Mouse (Mus musculus): ENCODE measurements around the gene Kcnf1.

Kcnf1 gene

DNA sequence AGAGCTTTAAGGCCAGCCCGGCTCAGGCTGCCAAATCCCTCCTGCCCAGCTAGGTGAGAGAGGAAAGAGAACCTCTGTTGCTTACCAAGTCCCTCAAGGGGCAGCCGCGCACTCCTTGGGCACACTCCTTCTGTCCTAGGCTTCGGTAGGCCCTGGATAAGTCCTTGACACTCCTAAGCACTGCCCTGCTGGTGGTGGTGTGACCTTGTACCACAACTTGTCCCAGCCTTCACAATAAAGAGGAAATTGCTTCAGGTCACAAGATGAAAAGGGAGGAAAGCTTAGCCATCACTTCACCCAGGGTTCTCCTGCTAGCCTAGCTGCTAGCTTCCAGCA, at the start of gene Kcnf1:
Gene Kcnf1, minus strand, starts transcription at position 132 of the 336 bp plus-strand sequence.
- no peak for DNase-seq (ENCODE audit: low read depth)

DNA sequence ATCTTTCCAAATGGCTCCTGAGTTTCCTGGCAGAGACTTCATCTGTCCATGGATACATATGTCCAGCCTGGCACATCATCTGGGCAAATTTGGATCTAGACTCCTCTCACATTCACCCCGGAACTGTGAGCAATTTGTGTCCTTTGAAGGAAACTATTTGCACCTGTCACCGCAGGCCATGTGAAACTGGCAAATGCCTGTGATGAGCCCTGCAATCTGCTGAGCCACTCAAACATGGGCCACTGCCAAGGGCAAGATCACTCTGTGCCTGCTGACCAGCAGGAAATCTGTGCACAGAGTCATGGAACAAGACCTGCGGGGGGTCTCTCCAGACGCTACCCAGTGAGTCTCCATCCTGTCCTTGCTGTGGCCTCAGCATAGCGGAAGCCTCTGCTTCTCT, 48.3 kb upstream of the Kcnf1 start:
- no peak for DNase-seq (ENCODE audit: low read depth)

DNA sequence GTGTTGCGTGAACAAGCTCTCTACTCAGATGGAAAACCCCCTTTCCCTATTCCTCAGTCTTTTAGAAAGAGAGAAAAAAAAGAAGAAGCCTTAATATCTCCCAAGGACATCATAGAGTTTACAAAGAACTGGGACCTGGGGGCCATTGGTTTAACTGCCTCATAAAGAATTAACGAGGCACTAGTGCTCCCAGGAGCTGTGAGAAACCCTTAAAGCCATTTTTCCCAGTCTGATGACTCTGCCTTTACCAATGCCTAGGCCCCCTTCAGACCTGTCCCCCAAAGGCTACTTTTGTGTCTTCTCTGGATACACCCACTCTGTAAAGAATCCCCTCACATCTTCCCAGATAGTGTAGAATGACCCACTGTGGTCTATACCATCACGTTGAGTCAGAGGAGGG, 46.4 kb upstream of the Kcnf1 start:
- DNase-seq (ENCODE audit: low read depth), result no peak

DNA sequence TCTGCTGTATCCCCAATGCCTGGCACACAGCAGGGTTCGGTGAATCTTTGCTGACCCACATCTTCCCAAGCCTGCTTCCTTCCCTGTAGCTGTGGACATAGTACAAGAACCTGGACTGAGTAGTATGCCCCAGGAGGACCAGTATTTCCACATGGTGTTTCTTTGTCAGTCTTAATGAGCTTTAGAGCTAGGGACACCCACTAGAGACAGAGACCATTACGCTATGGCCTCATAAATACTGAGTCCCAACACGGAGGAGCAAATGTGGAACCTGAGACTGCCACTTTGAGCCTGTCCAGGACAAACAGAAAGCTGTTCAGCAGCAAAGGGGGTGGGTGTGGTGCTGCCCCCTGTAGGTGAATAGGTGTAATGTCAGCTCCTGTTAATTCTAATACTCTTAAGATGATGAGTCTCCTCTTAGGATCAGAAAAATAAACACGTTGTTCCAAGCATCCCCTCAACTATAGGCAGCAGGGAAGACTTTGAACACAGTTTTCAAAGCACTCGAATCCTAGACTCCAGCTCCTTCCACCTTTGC, 45.3 kb upstream of the Kcnf1 start:
- DNase-seq (ENCODE audit: low read depth), result peak; percentile 38

DNA sequence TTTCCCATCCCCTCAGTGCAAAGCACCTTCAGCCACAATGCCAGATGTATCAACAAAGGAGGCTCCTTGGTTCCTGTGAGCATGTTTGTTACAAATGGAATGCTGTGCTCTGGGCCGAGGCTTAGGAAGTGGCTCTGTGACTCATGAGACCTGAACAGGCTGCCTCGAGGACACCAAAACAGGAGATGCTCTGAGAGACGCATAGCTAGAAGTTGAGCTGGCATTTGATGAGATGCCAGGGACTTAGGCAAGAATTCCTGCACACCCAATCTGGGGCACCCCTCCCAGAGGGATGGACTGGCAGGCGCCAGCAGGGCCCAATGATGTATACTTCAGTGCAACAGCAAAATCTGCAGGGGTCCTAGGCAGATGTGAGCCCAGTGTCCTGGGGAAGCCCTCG, 43.9 kb upstream of the Kcnf1 start:
- DNase-seq (ENCODE audit: low read depth), result no peak

DNA sequence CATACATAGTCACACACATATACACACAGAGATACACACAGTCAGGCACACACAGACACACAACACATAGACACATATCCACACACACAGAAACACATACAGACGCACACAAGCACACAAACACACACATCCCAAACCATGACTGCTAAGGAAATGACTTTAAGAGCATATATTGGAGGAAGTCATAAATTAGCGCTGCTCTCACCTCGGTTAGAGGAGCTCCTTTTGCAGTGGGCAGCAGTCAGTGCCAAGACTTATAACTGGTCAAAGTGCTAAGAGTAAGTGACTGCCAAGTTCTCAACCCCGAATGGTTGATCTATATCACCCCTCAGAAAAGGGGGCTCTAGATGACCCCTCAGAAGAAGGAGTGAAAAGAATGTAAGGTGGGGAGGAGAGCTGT, 42.4 kb upstream of the Kcnf1 start:
- DNase-seq (ENCODE audit: low read depth), result no peak

DNA sequence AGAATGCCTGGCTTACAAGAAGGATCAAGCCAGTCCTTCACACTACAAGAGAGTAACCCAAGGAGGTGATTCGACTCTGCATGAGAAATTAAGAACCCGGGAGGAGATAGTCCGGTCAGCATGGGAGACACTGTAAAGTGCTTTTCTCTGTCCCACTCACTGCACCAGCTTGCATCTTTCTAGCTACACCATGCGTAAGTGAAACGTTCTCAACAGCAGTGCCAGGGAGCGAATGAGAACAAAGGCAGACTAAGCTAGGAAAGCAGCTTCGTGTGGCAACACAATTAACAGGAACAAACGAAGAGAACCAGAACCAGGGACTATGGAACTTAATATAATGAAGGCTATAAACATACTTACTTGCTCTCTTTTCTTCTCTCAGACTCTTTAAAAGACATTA, 41.7 kb upstream of the Kcnf1 start:
- no peak for DNase-seq (ENCODE audit: low read depth)

DNA sequence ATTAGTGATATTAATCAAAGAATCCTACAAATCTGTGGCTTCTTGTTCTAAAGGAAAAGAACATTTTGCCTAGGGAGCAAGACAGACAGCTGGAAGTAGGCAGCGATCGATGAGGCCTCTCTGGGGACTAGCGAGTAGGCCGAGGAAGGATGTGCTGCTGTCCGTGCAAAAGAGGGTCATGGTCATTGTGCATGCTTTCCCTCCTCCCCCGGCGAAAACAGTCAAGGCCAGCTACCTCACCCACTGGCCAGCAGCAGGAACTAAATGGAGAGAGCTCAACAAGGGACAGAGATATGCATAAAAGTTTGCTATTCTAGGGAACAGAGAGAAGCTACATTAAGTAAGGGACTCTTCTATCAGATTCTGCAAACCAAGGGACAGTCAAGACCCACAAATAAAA, 39.1 kb upstream of the Kcnf1 start:
- no peak for DNase-seq (ENCODE audit: low read depth)

DNA sequence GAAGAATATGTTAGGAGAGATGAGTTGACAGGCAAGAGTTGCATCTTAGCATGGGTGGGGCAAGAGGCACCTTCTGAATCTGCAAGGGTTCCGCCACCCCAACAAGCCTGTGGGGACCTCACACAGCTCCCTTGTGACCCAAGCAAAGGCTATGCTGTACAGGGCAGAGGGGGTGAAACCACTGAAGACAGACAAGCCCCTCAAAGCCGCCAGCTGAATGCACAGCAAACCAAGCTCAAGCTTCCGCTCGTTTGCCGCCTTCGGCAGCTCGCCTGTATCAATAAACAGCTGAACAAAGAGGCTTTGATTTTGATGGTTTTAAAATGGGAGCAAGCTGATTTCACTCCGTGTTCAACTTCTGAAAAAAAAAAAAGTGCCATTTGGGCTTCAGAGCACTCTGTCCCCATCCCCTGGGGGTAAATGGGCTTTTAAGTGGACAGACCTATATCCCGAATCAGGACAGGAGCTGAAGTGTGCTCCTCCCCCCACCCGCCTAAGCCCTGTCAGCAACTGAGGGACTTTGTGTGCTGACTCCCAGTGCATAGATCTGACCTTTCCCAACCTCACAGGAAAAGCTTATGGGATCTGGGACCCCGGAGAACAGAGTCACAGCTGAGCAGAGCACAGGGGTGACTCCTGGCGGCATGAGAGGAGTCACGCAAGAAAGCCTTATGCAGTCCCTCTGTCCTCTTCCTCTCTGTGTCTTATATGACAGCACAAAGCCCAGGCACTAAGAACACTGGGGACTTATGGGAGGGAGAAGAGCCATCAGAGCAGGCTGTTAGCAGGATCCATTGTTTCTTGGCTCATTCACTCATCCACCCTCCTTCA, 26.0 kb upstream of the Kcnf1 start:
- DNase-seq (ENCODE audit: low read depth), result no peak

DNA sequence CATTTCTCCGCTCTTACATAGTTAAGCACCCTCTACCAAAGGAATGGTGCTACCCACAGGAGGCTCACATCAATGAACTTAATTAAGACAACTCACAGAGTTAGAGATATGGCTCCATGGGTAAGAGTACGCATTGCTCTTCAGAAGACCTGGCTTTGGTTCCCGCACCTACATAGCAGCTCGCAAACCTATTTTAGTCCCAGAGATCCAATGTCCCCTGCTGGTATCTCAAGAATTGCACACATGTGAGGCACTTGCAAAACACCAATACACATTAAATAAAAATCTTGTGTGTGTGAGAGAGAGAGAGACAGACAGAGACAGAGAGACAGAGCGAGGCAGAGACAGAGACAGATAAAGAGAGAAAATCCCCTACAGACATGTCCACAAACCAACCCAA, 21.9 kb upstream of the Kcnf1 start:
- DNase-seq (ENCODE audit: low read depth), result no peak

DNA sequence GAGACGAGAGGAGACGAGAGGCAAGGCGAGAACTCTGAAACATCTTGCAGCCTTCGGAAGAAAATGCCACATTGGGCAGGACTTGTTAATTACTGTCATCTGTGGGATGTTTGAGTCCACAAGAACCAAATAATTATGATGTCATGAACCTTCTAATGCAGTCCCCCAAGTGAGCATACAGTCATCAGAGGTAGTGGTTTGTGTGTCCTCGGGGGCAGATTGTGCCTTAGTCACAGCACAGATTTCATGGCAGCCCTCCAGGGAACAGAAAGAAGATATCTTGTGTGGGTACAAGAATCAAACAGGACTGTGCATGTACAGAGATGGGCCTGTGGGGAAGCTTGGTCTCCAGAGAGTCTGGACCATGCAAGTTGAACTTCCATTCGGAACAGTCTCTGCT, 17.5 kb upstream of the Kcnf1 start:
- DNase-seq (ENCODE audit: low read depth), result no peak

DNA sequence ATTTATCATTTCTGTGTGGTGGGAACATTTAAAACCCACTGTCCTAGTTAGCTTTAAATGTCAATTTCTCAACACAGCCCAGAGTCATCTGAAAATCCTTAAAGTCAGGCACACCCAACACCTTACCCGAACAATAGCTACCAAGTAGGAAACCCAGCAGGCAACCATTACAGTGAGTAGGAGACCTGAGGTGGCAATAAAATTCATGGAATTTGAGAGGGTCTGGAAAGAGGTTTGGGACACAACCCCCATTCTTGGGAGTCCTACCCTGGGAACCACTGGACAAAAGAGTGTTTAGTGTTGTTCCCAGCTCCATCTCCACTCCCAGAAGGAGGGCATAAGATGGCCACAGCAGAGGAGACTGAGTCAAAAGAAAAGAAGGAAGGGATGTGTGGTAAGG, 16.6 kb upstream of the Kcnf1 start:
- DNase-seq (ENCODE audit: low read depth), result no peak

DNA sequence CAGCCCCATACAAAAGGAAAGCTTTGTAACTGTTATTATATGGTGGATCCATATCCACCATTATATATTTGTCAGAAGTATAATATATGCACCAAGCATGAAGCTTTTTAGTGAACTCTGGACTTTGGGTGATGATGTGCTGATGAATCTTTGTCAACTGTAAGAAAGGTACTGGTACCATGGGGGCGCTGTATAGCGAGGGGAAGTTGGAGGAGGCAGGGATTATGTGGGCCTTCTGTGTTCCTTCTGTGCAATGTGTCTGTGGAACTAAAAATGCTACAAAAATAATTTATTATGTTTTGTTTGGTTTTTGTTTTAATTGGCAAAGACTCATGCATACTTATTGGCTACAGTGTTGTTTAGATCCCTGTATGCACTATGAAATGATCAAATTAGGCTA, 16.2 kb upstream of the Kcnf1 start:
- DNase-seq (ENCODE audit: low read depth), result no peak

DNA sequence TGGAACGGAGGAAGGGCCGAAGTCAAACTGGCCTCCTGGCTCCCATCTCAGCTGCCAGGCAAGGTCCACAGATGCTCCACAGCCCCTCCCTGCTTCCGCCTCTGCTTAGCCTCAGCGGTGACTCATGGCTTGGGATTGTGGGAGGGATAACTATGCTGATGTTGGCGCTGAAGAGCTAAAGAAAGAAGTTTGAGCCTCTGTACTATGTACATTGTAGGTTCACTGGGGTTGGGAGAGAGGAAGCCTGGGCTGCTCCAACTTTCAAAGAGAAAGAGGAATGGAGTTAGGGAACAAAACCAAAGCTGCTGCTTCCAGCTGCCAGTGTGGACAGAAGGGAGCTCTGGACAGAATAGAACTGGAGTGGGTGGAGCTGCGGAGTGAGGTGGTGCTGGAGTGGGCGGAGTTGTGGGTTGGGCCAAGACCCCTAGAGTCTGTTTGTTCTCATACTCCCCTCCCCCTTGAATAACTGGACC, 7.7 kb upstream of the Kcnf1 start:
- DNase-seq (ENCODE audit: low read depth), result no peak

DNA sequence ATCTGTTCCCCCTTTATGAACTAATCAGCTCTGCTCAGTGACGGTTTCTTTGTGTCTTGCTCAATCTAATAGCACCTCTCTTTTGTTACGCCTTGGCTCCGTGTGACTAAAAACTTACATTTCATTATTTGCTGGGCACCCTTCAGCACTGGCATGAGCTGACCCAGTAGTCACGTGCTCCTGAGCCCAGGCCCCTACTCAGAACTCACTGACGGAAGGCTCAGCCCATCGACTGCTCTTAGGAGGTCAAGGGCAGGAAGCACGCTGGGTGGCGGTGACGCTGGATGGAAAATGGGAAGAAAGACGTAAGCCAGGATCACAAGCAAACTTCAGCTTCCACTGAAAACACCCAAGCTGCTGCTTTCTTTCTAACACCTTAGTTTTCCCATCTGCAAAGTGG, 7.1 kb upstream of the Kcnf1 start:
- DNase-seq (ENCODE audit: low read depth), result no peak

DNA sequence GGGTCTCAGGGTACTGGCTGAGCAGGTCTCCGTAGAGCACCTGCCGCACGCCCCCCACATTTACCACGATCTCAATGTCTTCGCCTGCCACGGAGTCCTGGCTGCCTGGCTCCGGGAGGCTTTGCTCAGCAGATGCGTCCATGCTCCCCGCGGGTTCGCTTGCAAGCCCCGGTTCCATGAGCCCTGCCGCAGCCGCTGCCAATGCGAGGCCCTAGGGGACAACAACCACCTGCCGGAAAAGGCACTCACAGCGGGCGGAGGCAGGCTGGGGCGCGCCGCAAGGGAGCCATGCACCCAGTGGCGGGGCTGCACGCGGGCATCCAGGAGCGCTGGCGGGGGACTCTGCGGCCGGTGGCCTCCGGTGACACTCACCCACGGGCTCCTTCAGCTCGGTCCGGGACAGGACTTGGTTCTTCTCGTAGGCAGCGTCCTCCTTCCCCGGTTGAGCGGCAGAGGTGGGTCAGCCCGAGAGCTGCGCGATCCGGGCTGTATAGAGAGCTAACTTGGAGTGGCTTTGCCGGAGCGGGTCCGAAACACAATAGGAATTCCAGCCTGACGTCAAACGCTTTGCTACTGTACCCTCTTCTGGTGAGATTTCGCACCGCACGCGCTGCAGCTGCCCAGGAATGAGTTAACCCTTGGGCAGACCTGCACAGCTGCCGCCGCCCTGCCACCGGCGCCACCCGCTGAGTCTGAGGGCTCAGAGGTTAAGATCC, 489 bp downstream of the Kcnf1 start:
- peak; percentile 3 for DNase-seq (ENCODE audit: low read depth)

DNA sequence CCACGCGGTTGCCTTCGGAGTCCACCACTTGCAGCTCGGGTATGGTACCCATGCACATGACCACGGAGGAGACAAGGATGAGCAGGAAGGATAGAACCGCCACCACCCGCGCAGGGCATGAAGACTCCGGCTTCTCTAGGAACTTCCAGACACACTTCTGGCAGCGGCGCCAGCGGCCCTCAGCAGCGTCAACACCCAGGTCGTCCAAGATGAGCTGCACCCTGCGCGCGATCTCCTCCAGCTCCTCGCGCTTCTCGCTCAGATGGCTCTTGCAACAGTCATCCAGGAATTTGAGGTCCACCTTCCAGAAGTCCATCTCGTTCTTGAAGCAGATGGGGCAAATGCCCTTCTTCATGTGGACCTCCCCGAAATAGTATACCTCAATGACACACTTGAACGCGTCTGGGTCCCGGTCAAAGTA, 1.1 kb downstream of the Kcnf1 start:
- no peak for DNase-seq (ENCODE audit: low read depth)

DNA sequence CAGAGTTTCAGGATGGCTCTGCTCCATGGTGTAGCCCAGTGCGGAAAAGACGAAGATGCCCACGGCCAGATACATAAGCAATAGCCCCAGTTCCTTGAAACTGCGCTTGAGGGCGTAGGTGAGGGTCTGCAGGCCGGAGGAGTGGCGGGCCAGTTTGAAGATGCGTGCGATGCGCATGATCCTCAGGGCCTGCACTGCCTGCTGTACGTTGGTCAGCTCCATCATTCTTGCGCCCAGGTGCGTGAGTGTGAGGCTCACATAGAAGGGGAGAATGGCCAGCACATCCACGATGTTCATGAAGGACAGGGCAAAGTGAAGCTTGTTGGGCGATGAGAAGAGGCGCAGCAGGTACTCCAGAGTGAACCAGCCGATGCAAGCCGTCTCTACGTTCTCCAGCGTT, 1.6 kb downstream of the Kcnf1 start:
- no peak for DNase-seq (ENCODE audit: low read depth)

DNA sequence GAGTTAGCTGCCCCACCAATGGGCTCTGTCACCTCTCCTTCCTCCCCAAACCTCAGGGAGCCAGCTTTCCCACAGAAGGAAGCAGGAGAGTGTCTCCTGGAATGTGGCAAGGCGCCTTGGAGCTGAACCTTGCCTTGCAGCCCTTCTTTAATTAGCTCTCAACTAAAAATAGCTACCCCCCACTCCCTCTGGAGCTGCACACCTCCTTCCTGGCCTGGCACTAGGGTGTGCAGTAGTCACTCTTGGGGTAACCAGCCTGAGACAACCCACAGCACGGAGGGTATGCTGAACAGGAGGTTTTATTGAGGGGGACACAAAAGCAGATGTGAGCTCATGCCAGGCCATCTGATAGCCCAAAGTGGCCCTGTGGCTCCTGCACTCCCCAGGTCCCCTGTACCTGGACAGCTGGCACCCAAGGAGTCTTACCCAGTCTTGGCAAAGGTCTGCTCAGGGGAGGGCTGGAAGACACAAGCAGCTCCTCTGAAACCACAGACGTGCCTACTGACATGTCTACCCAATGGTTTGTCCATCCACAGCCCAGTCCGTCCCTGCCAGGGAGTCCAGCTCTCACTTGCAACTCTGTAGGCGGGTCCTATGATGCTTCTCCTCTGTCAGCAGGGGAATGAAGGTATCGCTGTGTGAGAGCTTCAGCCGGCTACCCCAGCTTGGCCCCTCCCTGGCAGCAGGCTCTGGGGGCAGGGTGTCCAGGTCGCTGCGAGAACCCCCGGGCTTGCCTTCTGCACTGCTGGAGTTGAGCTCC, 2.4 kb downstream of the Kcnf1 start:
- DNase-seq (ENCODE audit: low read depth), result no peak

DNA sequence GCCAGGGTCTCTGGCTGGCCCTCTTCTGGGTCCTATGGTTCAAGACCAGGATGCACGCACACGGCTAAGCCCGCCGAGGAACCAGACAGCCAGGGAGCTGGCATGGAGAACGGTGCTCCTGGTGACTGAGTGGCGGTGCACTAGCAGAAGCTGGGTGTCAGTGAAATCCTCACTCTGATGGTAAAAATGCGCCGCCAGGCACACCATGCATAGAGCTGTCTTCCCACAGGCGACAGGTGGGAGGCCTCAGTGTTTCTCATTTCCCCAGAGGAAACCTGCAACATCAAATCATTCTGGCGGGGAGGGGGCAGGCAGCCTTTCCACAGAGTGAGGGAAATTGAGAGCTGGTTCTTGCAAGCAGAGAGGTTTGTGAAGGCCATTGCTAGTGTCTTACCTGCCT, 6.3 kb downstream of the Kcnf1 start:
- DNase-seq (ENCODE audit: low read depth), result no peak

DNA sequence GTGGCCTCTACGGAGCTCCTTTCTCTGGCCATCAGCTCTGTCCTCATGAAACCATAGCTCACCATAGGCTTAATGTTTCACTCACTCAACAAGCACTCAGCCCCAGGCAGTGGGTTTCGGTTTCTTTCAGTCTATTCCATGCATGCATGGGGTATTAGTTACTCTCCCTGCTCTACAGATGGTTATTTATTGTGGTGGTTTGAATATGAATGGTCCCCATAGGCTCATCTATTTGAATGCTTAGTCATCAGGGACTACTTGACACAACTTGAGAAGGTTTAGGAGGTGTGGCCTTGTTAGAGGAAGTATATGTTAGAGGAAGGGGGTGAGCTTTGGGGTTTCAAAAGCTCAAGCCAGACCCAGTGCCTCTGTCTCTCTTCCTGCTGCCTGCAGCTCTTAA, 10.6 kb downstream of the Kcnf1 start:
- DNase-seq (ENCODE audit: low read depth), result no peak

DNA sequence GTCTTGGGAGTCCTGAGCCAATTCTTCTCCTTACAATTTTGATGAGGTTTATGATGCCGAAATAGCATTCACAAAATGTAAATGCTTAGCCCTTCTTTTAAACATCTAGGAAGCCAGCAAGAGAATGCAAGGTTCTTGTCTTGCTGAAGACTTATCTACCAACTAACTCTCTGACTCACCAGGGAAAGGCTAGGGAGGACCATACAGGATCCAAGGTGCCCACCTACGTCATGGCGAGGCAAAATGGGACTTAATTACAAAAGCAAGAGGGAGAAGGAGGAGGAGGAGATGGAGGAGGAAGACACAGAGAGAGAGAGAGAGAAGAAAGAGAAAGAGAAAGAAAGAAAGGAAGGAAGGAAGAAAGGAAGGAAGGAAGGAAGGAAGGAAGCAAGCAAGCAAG, 12.7 kb downstream of the Kcnf1 start:
- no peak for DNase-seq (ENCODE audit: low read depth)

DNA sequence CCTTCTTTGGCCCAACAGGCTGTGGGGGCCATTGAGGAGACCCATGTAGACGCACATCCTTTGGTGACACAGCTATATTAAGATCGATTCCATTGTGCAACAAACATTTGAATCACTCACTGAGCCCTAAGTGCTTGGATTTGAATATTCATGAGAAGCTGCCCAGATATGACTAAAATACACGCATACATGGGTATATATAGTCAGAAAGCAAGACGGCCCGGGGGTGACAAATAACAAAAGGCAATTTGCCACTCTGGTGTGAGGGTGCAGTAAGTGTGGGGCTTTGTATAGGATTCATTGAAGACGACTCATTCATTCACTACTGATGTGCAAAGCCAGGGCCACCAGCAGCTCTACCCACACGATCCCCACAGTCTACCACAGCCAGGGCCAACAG, 17.1 kb downstream of the Kcnf1 start:
- DNase-seq (ENCODE audit: low read depth), result no peak

Measured in naive thymus-derived CD4-positive, alpha-beta T cell, adult 2 months (primary cell).